ENCODE assay signal across 10 mouse cellular contexts in genomic region chr13:75738957-75739356, GRCm38 (mm10). TPM values are rescaled to one million over a fixed set of nuclear protein-coding genes. Genes with fewer than 3 reads are reported as not detected.
A peak's percentile ranks its signal among the peaks of the same experiment; 100 is the strongest.
DNase-seq lines count a peak whose midpoint lies in the region; ATAC-seq and TF ChIP-seq lines count a peak whose summit lies in the region.
"Had no signal": no experiment of that assay in that cellular context is flagged by ENCODE, and none has a peak within 500 bp of the region (broad histone marks: within the 10 kb centered on the region; RNA-seq: fewer than 3 reads in every experiment).

No protein-coding gene starts in this region.

- peak in 1 of 2 experiments; percentile 33; a peak in 1 of 4 replicates for TF ChIP-seq EP300 in MEL (IDR thresholded peaks at IDR 0.05; ENCODE audit: low read depth in 1 of 2, low read length in 2 of 2)

- H3K36me3 ChIP-seq in intestine, embryonic 15.5 days = no peaks in the 10 kb centered on the region
- no peaks in the 10 kb centered on the region for H3K36me3 ChIP-seq in intestine, postnatal 0 days (ENCODE audit: control insufficient read depth, insufficient read depth)
- H3K36me3 ChIP-seq in MEL (ENCODE audit: control insufficient read depth in 1 of 2, insufficient read depth in 2 of 2, low read length in 2 of 2) = peaks cover 0 to 81% of the 10 kb centered on the region in 2 experiments; a peak in 2 of 4 replicates
- H3K36me3 ChIP-seq in intestine, embryonic 16.5 days (ENCODE audit: control insufficient read depth, insufficient read depth, low read length) = no peaks in the 10 kb centered on the region

- TF ChIP-seq RAD21 in MEL (IDR thresholded peaks at IDR 0.05; ENCODE audit: low read depth, low read length) = no peak

- H3K4me2 ChIP-seq in intestine, embryonic 15.5 days (replicated peaks) = no peak overlapping the region; the same call in 1 of the 2 replicates
- no peak overlapping the region for H3K4me2 ChIP-seq in intestine, postnatal 0 days (replicated peaks; ENCODE audit: low read depth)
- H3K4me2 ChIP-seq in intestine, embryonic 16.5 days (ENCODE audit: low read depth, low read length) = no peak overlapping the region

- 35% methylated on average over 3 of the region's 3 CpGs for WGBS in intestine, embryonic 15.5 days
- 37% methylated on average over 3 of the region's 3 CpGs for WGBS in intestine, postnatal 0 days
- 37% methylated on average over 3 of the region's 3 CpGs for WGBS in intestine, embryonic 16.5 days

- H3K27ac ChIP-seq in intestine, embryonic 15.5 days = no peak overlapping the region
- H3K27ac ChIP-seq in intestine, postnatal 0 days (ENCODE audit: low read depth, low read length) = no peak overlapping the region
- H3K27ac ChIP-seq in MEL (ENCODE audit: control insufficient read depth, low read depth, low read length) = peak overlapping the region; percentile 71
- no peak overlapping the region for H3K27ac ChIP-seq in intestine, embryonic 16.5 days (ENCODE audit: low read length)

- TF ChIP-seq CTCF in intestine, postnatal 0 days (IDR thresholded peaks at IDR 0.05; ENCODE audit: low read depth) = no peak
- TF ChIP-seq CTCF in MEL (IDR thresholded peaks at IDR 0.05 in 2 of 3, conservative IDR thresholded peaks at IDR 0.05 in 1 of 3; ENCODE audit: control insufficient read depth in 1 of 3, insufficient read depth in 1 of 3, low read depth in 2 of 3, low read length in 3 of 3, poor library complexity in 1 of 3, severe bottlenecking in 1 of 3) = no peak; a peak in 1 of 6 replicates

- ATAC-seq in intestine, embryonic 15.5 days = peak; percentile 63
- no peak for ATAC-seq in intestine, postnatal 0 days
- peak; percentile 65 for ATAC-seq in intestine, embryonic 16.5 days
- ATAC-seq in monocyte, adult 5-6 weeks (replicated peaks; ENCODE audit: insufficient number of reproducible peaks, low FRiP score, low TSS enrichment, poor library complexity, severe bottlenecking) = peak; percentile 49; the same call in 1 of the 2 replicates
- ATAC-seq: forebrain, embryonic 16.5 days had no signal

- TF ChIP-seq POLR2A in MEL (IDR thresholded peaks at IDR 0.05; ENCODE audit: control insufficient read depth in 1 of 2, insufficient read depth in 1 of 2, low read depth in 1 of 2, low read length in 2 of 2, poor library complexity in 1 of 2) = no peak

- no peaks in the 10 kb centered on the region for H3K9me3 ChIP-seq in intestine, embryonic 15.5 days
- H3K9me3 ChIP-seq in intestine, postnatal 0 days (ENCODE audit: control insufficient read depth) = no peaks in the 10 kb centered on the region
- no peaks in the 10 kb centered on the region for H3K9me3 ChIP-seq in MEL (replicated peaks; ENCODE audit: insufficient read depth, low read length)
- H3K9me3 ChIP-seq in intestine, embryonic 16.5 days (ENCODE audit: control insufficient read depth, low read length) = no peaks in the 10 kb centered on the region

- peaks cover 21% of the 10 kb centered on the region for H3K79me2 ChIP-seq in MEL (ENCODE audit: control insufficient read depth, insufficient read depth, low read length, poor library complexity)

- no peak overlapping the region for H3K9ac ChIP-seq in intestine, embryonic 15.5 days
- no peak overlapping the region for H3K9ac ChIP-seq in intestine, postnatal 0 days (ENCODE audit: low read depth, low read length)
- H3K9ac ChIP-seq in MEL (ENCODE audit: control insufficient read depth, low read depth, low read length, poor library complexity, severe bottlenecking) = peak overlapping the region; percentile 38
- H3K9ac ChIP-seq in intestine, embryonic 16.5 days (ENCODE audit: low read depth, low read length) = no peak overlapping the region

- no peaks in the 10 kb centered on the region for H3K27me3 ChIP-seq in intestine, embryonic 15.5 days (replicated peaks)
- H3K27me3 ChIP-seq in intestine, postnatal 0 days (replicated peaks; ENCODE audit: control insufficient read depth, insufficient read depth, low read length) = no peaks in the 10 kb centered on the region
- no peaks in the 10 kb centered on the region for H3K27me3 ChIP-seq in MEL (ENCODE audit: control insufficient read depth in 1 of 2, insufficient read depth in 2 of 2, low read length in 2 of 2)
- no peaks in the 10 kb centered on the region for H3K27me3 ChIP-seq in intestine, embryonic 16.5 days (replicated peaks; ENCODE audit: control insufficient read depth, insufficient read depth, low read length)

- H3K4me3 ChIP-seq in intestine, embryonic 15.5 days (replicated peaks) = no peak overlapping the region
- H3K4me3 ChIP-seq in intestine, postnatal 0 days (ENCODE audit: low read depth, low read length) = no peak overlapping the region
- peak overlapping the region; percentile 13 to 24 for H3K4me3 ChIP-seq in MEL (ENCODE audit: control insufficient read depth in 1 of 2, insufficient read depth in 1 of 2, low read depth in 2 of 2, low read length in 2 of 2)
- H3K4me3 ChIP-seq in intestine, embryonic 16.5 days (ENCODE audit: low read length) = no peak overlapping the region

- peak; percentile 66 for DNase-seq in MEL (ENCODE audit: low read depth, low spot score)
- no peak for DNase-seq in Muller cell, postnatal 12 days (ENCODE audit: inconsistent ontology term)
- DNase-seq in urinary bladder, postnatal 36 days (ENCODE audit: low spot score in 2 of 2) = no peak
- no peak for DNase-seq in ovary, postnatal 14 days (ENCODE audit: low spot score)
- DNase-seq: kidney, adult 2 months had no signal

- H3K4me1 ChIP-seq in intestine, embryonic 15.5 days (replicated peaks) = 0 out of 2 replicates have a peak, but pooled peaks cover 2% of the 10 kb centered on the region
- H3K4me1 ChIP-seq in intestine, postnatal 0 days (replicated peaks; ENCODE audit: control insufficient read depth, insufficient read depth, low read length) = no peaks in the 10 kb centered on the region
- peaks cover 47 to 52% of the 10 kb centered on the region in 2 experiments for H3K4me1 ChIP-seq in MEL (ENCODE audit: control insufficient read depth in 1 of 2, insufficient read depth in 2 of 2, low read length in 2 of 2)
- peaks cover 9% of the 10 kb centered on the region for H3K4me1 ChIP-seq in intestine, embryonic 16.5 days (ENCODE audit: control insufficient read depth, insufficient read depth, low read length)

TF ChIP-seq in MEL, 35 proteins besides CTCF, POLR2A, EP300 and RAD21:
- no peak for TF ChIP-seq NELFE (IDR thresholded peaks at IDR 0.05; ENCODE audit: low read depth, low read length)
- TF ChIP-seq UBTF (IDR thresholded peaks at IDR 0.05; ENCODE audit: borderline replicate concordance, insufficient read depth, low read depth, low read length) = no peak
- TF ChIP-seq SIN3A (IDR thresholded peaks at IDR 0.05; ENCODE audit: low read length) = no peak
- no peak for TF ChIP-seq ZMIZ1 (IDR thresholded peaks at IDR 0.05; ENCODE audit: low read depth, low read length)
- TF ChIP-seq TBP (IDR thresholded peaks at IDR 0.05; ENCODE audit: low read depth, low read length) = peak; percentile 67
- TF ChIP-seq BHLHE40 (IDR thresholded peaks at IDR 0.05; ENCODE audit: borderline replicate concordance, low read depth, low read length) = no peak
- no peak for TF ChIP-seq SMC3 (IDR thresholded peaks at IDR 0.05; ENCODE audit: low read depth, low read length)
- peak; percentile 18 for TF ChIP-seq TAL1 (IDR thresholded peaks at IDR 0.05; ENCODE audit: low read length)
- TF ChIP-seq TCF12 (IDR thresholded peaks at IDR 0.05; ENCODE audit: low read depth, low read length) = no peak
- TF ChIP-seq ZKSCAN1 (IDR thresholded peaks at IDR 0.05; ENCODE audit: low read depth, low read length) = no peak
- no peak for TF ChIP-seq JUND (IDR thresholded peaks at IDR 0.05; ENCODE audit: low read depth, low read length)
- TF ChIP-seq MYB (IDR thresholded peaks at IDR 0.05; ENCODE audit: low read depth, low read length) = no peak

RNA-seq across cellular contexts. Expression of gene Ell2, which starts 32.4 kb away (rescaled TPM):
- polyA plus RNA-seq in intestine, embryonic 15.5 days (2015; fragmentation: Nextera tagmentation; extraction: Ambion mirVana) = 5.7 and 6.3 TPM in 2 replicates
- polyA plus RNA-seq in intestine, postnatal 0 days (2015; fragmentation: Nextera tagmentation; extraction: Ambion mirVana) = 3.8 and 4.1 TPM in 2 replicates
- total RNA-seq in MEL (2012; rRNA removed) = 25.0 and 27.7 TPM in 2 replicates
- polyA plus RNA-seq in MEL (2012; ENCODE audit: insufficient read depth in 1 of 2, insufficient read length in 2 of 2, low read depth in 1 of 2, low replicate concordance in 2 of 2, missing spikeins in 1 of 2) = 10 to 100 TPM; 52.5 to 77.1 TPM
- polyA plus RNA-seq in intestine, embryonic 16.5 days (2015; fragmentation: Nextera tagmentation; extraction: Ambion mirVana) = 4.3 and 4.9 TPM in 2 replicates
- 24.9 to 61.1 TPM (median 45.2 TPM) in 3 replicates for total RNA-seq in monocyte, adult 5-6 weeks (2017)

Comparison
In these comparisons a context has a peak if more than half of its experiments do, and no peak if none do; other contexts are left out.
1. H3K4me3 ChIP-seq: peak in MEL (2 of 2); none in intestine, embryonic 15.5 days (single experiment), intestine, postnatal 0 days (single experiment) and intestine, embryonic 16.5 days (single experiment).